Mouse (Mus musculus): Measurements from ENCODE around the gene Vcp. TPM values are rescaled to one million over a fixed set of nuclear protein-coding genes. Genes with fewer than 3 reads are reported as not detected.

The Vcp gene
- total RNA-seq, 2 experiments from 2014 or later: 248 to 282 TPM

- no peak for DNase-seq (ENCODE audit: low spot score)
Observed at GRCm38 (mm10) chr4:42978062-42978461, 22.2 kb downstream of the Vcp start.

DNA sequence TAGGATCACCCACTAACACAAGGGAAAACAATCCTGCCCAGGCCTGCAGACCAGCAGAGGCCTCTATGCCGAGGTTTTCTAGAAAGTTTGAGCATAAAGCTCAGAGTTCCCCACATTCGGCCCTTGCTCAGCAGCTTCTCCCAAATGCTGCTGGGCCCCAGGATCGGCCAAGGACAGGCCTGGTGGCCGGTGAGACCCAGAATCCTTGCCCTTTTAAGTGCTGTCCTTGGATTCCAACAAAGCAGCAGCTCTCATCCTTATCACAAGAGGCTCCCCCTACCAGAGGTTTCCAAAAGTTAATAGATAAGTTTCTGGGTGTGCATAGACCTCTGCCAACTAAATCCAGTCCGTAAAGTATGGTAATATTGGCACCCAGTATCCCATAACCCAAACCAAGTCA lies 26.4 kb downstream of the Vcp start:
- DNase-seq (ENCODE audit: low spot score): no peak

DNA sequence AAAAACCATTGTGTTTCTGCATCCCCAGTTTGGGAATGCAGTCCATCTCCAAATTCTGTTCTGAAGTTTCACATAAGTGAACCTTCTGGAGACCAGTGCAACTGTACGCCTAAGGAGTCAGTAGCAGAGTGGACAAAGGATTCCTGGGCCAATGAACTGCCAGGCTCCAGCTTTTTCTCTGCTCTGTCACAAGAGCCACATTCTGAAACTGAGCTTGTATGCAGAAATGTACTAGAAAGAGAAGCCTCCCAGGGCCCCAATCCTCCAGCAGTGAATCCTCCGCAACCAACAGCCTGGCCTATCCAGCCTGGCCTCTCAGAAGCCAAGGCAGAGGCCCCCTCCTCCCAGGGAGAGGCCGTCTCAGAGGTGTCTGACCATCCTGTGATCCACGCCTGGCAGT lies 27.4 kb downstream of the Vcp start:
- no peak for DNase-seq (ENCODE audit: low spot score)

DNA sequence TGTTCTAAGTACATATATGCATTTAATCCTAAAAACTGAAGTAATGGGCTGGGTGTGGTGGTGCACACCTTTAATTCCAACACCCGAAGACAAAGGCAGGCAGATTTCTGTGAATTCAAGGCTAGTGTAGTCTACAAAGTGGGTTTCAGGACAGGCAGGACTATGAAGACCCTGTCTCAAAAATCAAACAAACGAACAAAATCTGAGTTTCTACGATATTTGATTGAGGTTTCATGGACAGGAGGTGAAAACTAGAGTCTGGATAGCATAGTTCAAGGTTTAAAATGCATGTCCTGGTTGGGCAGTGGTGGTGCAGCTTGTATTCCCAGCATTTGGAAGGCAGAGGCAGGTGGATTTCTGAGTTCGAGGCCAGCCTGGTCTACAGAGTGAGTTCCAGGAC lies 31.0 kb downstream of the Vcp start, which contains the start of gene 1700022I11Rik:
TSS of gene 1700022I11Rik (plus strand) at position 301 of the 400 bp plus-strand sequence.
- no peak for DNase-seq (ENCODE audit: low spot score)

GRCm38 (mm10) chr4:42965039-42965719 lies 35.1 kb downstream of the Vcp start:
- DNase-seq (ENCODE audit: low spot score): peak; percentile 65

GRCm38 (mm10) chr4:42963480-42963879 lies 36.8 kb downstream of the Vcp start:
- no peak for DNase-seq (ENCODE audit: low spot score)

GRCm38 (mm10) chr4:42961592-42961991 lies 38.7 kb downstream of the Vcp start:
- DNase-seq (ENCODE audit: low spot score): peak; percentile 70

DNA sequence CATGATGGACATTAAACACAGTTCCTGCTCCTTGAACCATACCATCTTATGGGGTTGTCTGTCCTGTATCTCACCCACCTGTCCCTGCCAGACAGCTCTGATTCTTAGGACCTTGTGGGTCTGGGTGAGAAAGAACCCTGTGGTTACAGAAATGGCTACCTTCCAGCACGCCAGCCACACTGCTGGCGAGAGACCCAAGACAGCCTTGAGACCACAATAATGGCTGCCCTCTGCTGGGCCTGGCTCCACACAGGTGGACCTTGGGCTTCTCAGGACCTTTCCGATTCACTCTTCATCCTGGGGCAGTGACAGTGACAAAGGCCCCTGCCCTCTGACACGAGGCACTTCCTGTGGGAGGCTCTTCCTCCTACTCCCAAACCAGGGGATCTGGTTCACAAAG lies 40.9 kb downstream of the Vcp start:
- peak; percentile 43 for DNase-seq (ENCODE audit: low spot score)

DNA sequence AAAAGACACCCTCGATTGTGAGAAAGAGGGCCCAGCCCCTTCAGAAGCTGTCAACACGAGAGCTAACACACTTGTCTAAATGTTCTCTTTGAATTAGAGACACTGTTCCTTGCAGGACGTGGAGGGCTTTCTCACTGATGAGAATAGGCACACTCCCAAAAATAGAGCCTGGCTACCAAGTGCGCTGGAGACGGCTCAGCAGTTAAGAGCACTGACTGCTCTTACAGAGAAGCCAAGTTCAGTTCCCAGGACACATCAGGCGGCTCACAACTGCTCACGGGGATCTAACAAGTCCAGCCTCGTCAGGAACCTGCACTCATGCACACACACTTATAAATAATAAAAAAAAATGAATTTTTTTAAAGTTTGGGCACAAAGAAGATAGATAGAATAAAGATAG lies 41.4 kb downstream of the Vcp start:
- DNase-seq (ENCODE audit: low spot score): peak; percentile 42

DNA sequence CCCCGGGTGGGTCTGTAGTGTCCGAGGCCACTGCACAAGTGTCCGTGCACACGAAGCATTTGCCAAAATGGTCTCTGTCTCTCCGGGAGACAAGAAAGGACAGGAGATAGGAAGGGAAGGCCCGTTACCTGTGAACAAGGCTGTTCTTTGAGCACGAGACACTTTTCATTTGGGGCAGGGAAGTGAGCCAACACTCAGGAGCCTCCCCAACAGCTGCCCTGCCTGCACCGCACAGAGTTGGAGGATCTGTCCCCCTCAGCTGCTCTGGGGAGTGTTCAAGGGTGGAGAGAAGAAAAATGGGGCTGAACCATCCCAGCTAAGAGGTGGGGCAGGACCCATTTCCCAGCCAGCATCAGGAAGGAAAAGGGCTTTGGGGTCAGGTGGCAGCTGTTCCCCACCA lies 42.3 kb downstream of the Vcp start:
- DNase-seq (ENCODE audit: low spot score): peak; percentile 42

DNA sequence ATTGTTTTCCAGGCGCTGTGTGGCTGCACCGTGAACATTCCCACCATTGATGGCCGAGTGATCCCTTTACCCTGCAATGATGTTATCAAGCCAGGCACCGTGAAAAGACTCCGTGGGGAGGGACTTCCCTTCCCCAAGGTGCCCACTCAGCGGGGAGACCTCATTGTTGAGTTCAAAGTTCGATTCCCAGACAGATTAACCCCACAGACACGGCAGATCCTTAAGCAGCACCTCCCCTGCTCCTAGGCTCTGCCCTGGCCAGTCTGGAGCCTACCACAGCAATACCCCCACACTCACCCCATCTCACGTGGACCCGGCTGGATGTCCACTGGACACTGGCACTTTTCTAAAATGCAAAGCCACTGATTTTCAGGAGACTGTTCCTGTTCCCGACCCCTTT lies 43.0 kb downstream of the Vcp start:
- DNase-seq (ENCODE audit: low spot score): no peak

- DNase-seq (ENCODE audit: low spot score): no peak
Observed at GRCm38 (mm10) chr4:42956581-42956980, 43.7 kb downstream of the Vcp start.

DNA sequence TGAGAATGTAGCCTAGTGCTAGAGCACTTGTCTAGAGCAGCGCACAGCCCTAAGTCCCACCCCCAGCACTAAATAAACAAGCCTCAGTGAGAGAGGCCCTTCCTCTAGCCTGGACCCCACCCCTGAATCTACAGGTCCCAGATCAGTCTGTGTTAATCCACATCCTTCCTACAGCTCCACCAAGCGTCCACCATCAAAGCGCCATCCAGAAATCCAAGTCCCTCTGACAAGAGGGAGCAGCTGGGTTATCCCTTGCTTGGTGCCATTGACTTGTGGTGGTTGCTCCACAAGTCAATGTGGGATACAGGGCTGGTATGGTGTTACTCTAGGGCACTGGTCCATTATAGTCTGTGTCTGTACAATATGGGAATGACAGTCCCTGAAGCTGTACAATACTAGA lies 45.1 kb downstream of the Vcp start:
- DNase-seq (ENCODE audit: low spot score): peak; percentile 38

- peak; percentile 83 for DNase-seq (ENCODE audit: low spot score)
Observed at GRCm38 (mm10) chr4:42954297-42954696, 46.0 kb downstream of the Vcp start.

DNA sequence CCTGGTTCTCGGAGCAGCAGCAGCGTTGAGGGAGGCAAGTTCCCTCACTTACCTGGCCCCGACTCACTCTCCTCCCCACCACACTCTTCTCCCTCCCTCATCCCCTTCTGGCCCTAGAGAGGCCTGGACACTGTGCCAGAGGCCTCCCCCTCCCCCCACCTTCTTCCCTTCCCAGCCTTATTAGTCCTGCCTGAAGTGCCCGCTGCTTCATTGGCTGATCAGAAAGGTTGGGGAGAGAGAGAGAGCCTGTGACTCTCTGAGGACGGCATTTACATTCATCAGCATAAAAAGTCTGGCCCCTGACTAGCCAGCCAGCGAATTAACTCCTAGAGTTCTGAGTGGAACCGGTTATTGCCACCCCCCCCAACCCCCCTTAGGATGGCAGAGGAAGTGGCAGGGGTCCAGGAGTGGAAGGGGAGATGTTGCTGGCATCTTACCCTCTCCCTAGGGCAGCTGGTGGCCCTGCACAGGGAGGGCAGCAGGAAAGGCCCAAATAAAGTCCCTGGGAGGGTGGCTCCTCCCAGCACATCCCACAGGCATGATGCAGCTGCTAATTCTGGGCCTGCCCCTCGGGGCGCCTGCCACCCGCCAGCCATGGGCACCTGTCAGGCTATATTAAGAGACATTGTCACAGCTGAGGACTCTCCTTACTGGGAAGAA lies 46.7 kb downstream of the Vcp start:
- peak; percentile 91 for DNase-seq (ENCODE audit: low spot score)

DNA sequence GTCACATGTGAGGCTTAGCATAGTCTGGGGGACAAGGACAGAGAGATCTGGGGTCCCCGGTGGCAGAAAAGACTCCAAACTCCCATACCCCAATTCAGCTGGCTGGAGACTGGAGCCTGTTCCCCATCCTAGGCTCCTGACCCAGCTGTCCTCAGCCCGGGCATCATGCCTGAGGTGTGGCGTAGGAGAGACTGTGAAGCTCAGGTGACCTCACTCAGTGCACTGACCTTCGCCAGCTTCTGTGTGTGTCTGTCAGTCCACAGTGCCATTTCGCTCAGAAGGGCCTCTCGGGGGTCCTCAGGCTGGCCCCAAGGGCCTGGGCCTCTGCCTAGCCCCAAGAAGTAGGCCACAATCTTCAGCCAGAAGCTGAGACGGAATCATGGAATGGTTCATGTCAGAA lies 47.7 kb downstream of the Vcp start:
- DNase-seq (ENCODE audit: low spot score): peak; percentile 91

GRCm38 (mm10) chr4:42951206-42952195 lies 48.8 kb downstream of the Vcp start:
- DNase-seq (ENCODE audit: low spot score): peak; percentile 50

GRCm38 (mm10) chr4:42950065-42950558 lies 50.2 kb downstream of the Vcp start:
- peak; percentile 92 for DNase-seq (ENCODE audit: low spot score)

DNA sequence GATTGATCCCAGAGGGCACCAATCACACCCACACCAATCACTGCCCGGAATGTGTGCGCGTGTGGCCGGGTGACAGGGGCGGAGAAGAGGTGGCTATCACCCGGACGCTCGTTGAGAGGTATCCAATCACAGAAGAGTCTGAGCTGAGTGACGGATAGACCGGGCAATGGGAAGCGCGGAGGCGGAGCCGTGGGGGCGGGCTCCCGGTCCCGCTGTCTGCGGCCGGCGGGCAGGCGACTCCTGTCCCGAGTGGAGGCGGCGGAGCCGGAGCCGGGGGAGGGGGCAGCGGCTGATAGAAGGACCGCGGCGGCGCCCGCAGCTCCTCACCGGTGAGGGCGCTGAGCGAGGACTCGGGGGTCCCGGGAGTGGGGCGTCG lies 50.6 kb downstream of the Vcp start, which contains the start of gene Dnajb5:
TSS of gene Dnajb5 (plus strand) at position 139 of the 376 bp plus-strand sequence.
- DNase-seq (ENCODE audit: low spot score): peak; percentile 99

DNA sequence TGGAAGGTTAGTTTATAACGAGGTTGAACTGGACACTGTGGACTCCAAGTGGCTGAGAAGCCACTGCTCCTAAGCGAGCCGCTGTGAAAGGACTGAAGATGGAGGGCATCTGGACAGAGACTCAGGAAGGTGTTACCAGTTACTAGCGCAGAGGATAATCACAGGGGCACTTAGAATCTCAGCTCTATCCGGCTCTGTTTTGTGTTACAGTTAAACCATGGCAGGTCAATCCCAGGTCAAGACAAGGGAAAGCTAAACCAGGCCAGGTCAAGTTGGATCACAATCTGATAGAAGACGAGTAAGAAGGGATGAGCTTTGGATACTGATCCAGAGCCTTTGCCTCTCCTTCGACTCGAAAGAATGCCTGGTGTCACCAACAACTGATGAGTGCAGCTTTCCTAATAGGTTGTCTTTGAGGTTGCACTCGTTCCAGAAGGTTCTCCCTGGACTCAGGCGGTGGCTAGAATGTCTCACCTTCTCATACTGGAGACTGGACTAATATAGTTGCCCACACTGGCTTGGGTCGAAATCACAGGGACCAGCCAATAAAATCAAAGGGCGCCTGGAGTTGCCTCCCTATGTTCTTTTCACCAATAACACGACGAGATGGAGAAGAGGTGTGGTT lies 51.1 kb downstream of the Vcp start:
- DNase-seq (ENCODE audit: low spot score): no peak

- DNase-seq (ENCODE audit: low spot score): no peak
Observed at GRCm38 (mm10) chr4:42948527-42948926, 51.8 kb downstream of the Vcp start.

Measured in gastrocnemius, adult 18-20 months (tissue).